Comparison of ENCODE assay signal across 29 mouse cellular contexts in genomic region chr4:39368159-39368558, GRCm38 (mm10).
DNase-seq lines count a peak whose midpoint lies in the region; ATAC-seq and TF ChIP-seq lines count a peak whose summit lies in the region.
"Had no signal": no experiment of that assay in that cellular context is flagged by ENCODE, and none has a peak within 500 bp of the region (broad histone marks: within the 10 kb centered on the region; RNA-seq: fewer than 3 reads in every experiment).

No protein-coding gene starts in this region.

- H3K27me3 ChIP-seq in forebrain, postnatal 0 days (ENCODE audit: insufficient read depth, low read length): no peaks in the 10 kb centered on the region
- no peaks in the 10 kb centered on the region for H3K27me3 ChIP-seq in forebrain, embryonic 15.5 days
- no peaks in the 10 kb centered on the region for H3K27me3 ChIP-seq in stomach, postnatal 0 days (ENCODE audit: control insufficient read depth, insufficient read depth, low read length)
- H3K27me3 ChIP-seq: embryonic facial prominence, embryonic 13.5 days; heart, embryonic 13.5 days; intestine, embryonic 15.5 days; liver, embryonic 12.5 days; neural tube, embryonic 13.5 days had no signal

- TF ChIP-seq CTCF in forebrain, postnatal 0 days (IDR thresholded peaks at IDR 0.05; ENCODE audit: low read depth): peak; percentile 54
- TF ChIP-seq CTCF in layer of hippocampus, adult 2 months (conservative IDR thresholded peaks at IDR 0.05): peak; percentile 73
- peak; percentile 19; the same call in 1 of the 2 replicates for TF ChIP-seq CTCF in brain, embryonic 14.5 days (IDR thresholded peaks at IDR 0.05; ENCODE audit: borderline replicate concordance, extremely low read depth, insufficient read depth, insufficient read length)
- TF ChIP-seq CTCF in stomach, postnatal 0 days (IDR thresholded peaks at IDR 0.05; ENCODE audit: low read depth): peak; percentile 29; the same call in 1 of the 2 replicates

- no peaks in the 10 kb centered on the region for H3K9me3 ChIP-seq in forebrain, postnatal 0 days (ENCODE audit: low read length)
- no peaks in the 10 kb centered on the region for H3K9me3 ChIP-seq in forebrain, embryonic 15.5 days
- H3K9me3 ChIP-seq in stomach, postnatal 0 days (ENCODE audit: control insufficient read depth, low read length): no peaks in the 10 kb centered on the region
- H3K9me3 ChIP-seq: embryonic facial prominence, embryonic 13.5 days; heart, embryonic 13.5 days; hindbrain, embryonic 10.5 days; intestine, embryonic 15.5 days; liver, embryonic 12.5 days; neural tube, embryonic 13.5 days had no signal

- no peaks in the 10 kb centered on the region for H3K4me1 ChIP-seq in forebrain, postnatal 0 days (ENCODE audit: insufficient read depth)
- no peaks in the 10 kb centered on the region for H3K4me1 ChIP-seq in forebrain, embryonic 15.5 days
- H3K4me1 ChIP-seq in stomach, postnatal 0 days (replicated peaks; ENCODE audit: control insufficient read depth, insufficient read depth): no peaks in the 10 kb centered on the region
- H3K4me1 ChIP-seq: embryonic facial prominence, embryonic 13.5 days; heart, embryonic 13.5 days; hindbrain, embryonic 10.5 days; intestine, embryonic 15.5 days; liver, embryonic 12.5 days; neural tube, embryonic 13.5 days had no signal

- TF ChIP-seq POLR2A in brain, embryonic 14.5 days (IDR thresholded peaks at IDR 0.05; ENCODE audit: borderline replicate concordance, extremely low read depth, insufficient read depth, insufficient read length, poor library complexity, severe bottlenecking): no peak

- no peak overlapping the region for H3K4me2 ChIP-seq in forebrain, postnatal 0 days (ENCODE audit: low read depth)
- no peak overlapping the region for H3K4me2 ChIP-seq in forebrain, embryonic 15.5 days (replicated peaks)
- no peak overlapping the region for H3K4me2 ChIP-seq in stomach, postnatal 0 days (replicated peaks; ENCODE audit: low read depth)
- H3K4me2 ChIP-seq: embryonic facial prominence, embryonic 13.5 days; heart, embryonic 13.5 days; intestine, embryonic 15.5 days; liver, embryonic 12.5 days; neural tube, embryonic 13.5 days had no signal

- H3K27ac ChIP-seq in forebrain, postnatal 0 days (ENCODE audit: low read depth, low read length): no peak overlapping the region
- no peak overlapping the region for H3K27ac ChIP-seq in forebrain, embryonic 15.5 days (replicated peaks)
- no peak overlapping the region for H3K27ac ChIP-seq in layer of hippocampus, adult 2 months
- no peak overlapping the region for H3K27ac ChIP-seq in stomach, postnatal 0 days (replicated peaks)
- H3K27ac ChIP-seq: embryonic facial prominence, embryonic 13.5 days; gastrocnemius, adult 2 months; heart, adult 2 months; heart, embryonic 13.5 days; hindbrain, embryonic 10.5 days; intestine, embryonic 15.5 days; liver, embryonic 12.5 days; macrophage; neural tube, embryonic 13.5 days had no signal

- no peak overlapping the region for H3K9ac ChIP-seq in forebrain, postnatal 0 days
- no peak overlapping the region for H3K9ac ChIP-seq in forebrain, embryonic 15.5 days (replicated peaks)
- H3K9ac ChIP-seq in stomach, postnatal 0 days (ENCODE audit: low read length): no peak overlapping the region
- H3K9ac ChIP-seq: embryonic facial prominence, embryonic 13.5 days; heart, embryonic 13.5 days; intestine, embryonic 15.5 days; liver, embryonic 12.5 days; liver, postnatal 0 days; neural tube, embryonic 13.5 days had no signal

- DNase-seq in forebrain, postnatal 0 days: peak; percentile 39
- peak in 1 of 2 experiments; percentile 9 for DNase-seq in layer of hippocampus, adult 2 months (ENCODE audit: low spot score in 2 of 2)
- no peak for DNase-seq in layer of hippocampus, adult 11-12 months (ENCODE audit: low spot score)
- peak; percentile 56 for DNase-seq in brain, embryonic 14.5 days (ENCODE audit: low read depth)
- DNase-seq in stomach, postnatal 0 days (ENCODE audit: low spot score): no peak
- DNase-seq: adrenal gland, postnatal 25 days; cerebellum, adult 9-10 months; gastrocnemius, adult 2 months; gastrocnemius, postnatal 36 days; heart, adult 2 months; heart, postnatal 14 days; kidney, postnatal 25 days; left cerebral cortex, postnatal 4 days; liver, postnatal 0 days; lung, postnatal 10 days; thymus, postnatal 4 days had no signal

- H3K36me3 ChIP-seq in forebrain, postnatal 0 days (ENCODE audit: insufficient read depth): no peaks in the 10 kb centered on the region
- H3K36me3 ChIP-seq in forebrain, embryonic 15.5 days: no peaks in the 10 kb centered on the region
- no peaks in the 10 kb centered on the region for H3K36me3 ChIP-seq in stomach, postnatal 0 days (ENCODE audit: control insufficient read depth, insufficient read depth, low read length)
- H3K36me3 ChIP-seq: embryonic facial prominence, embryonic 13.5 days; heart, embryonic 13.5 days; hindbrain, embryonic 10.5 days; intestine, embryonic 15.5 days; liver, embryonic 12.5 days; neural tube, embryonic 13.5 days had no signal

- H3K4me3 ChIP-seq in forebrain, postnatal 0 days (ENCODE audit: low read depth, low read length): no peak overlapping the region
- no peak overlapping the region for H3K4me3 ChIP-seq in forebrain, embryonic 15.5 days
- no peak overlapping the region for H3K4me3 ChIP-seq in layer of hippocampus, adult 2 months
- H3K4me3 ChIP-seq in stomach, postnatal 0 days (ENCODE audit: low read depth, low read length): no peak overlapping the region
- H3K4me3 ChIP-seq: embryonic facial prominence, embryonic 13.5 days; gastrocnemius, adult 2 months; heart, adult 2 months; heart, embryonic 13.5 days; hindbrain, embryonic 10.5 days; intestine, embryonic 15.5 days; liver, embryonic 12.5 days; myocyte; neural tube, embryonic 13.5 days had no signal

- no peak for TF ChIP-seq EP300 in stomach, postnatal 0 days (optimal IDR thresholded peaks at IDR 0.05)

- peak; percentile 70 for ATAC-seq in forebrain, postnatal 0 days
- ATAC-seq in forebrain, embryonic 15.5 days (replicated peaks): no peak
- no peak for ATAC-seq in stomach, postnatal 0 days (ENCODE audit: low FRiP score, low TSS enrichment)
- no peak for ATAC-seq in granulocyte monocyte progenitor cell, adult 5-6 weeks (replicated peaks; ENCODE audit: poor library complexity, severe bottlenecking)
- ATAC-seq: CD4-positive, CD25-positive, alpha-beta regulatory T cell, adult 4 months; hindbrain, embryonic 16.5 days; intestine, embryonic 15.5 days; liver, embryonic 12.5 days; liver, postnatal 0 days; midbrain, embryonic 16.5 days had no signal

- 64% methylated on average over 3 of the region's 3 CpGs for WGBS in forebrain, postnatal 0 days
- 74% methylated on average over 3 of the region's 3 CpGs for WGBS in forebrain, embryonic 15.5 days
- 50% methylated on average over 3 of the region's 3 CpGs for WGBS in stomach, postnatal 0 days

Comparison
In these comparisons a context has a peak if more than half of its experiments do, and no peak if none do; other contexts are left out.
1. DNase-seq: peak in forebrain, postnatal 0 days (single experiment) and brain, embryonic 14.5 days (single experiment); none in layer of hippocampus, adult 11-12 months (single experiment) and stomach, postnatal 0 days (single experiment).
2. CTCF ChIP-seq: peak in every context shown above with its lines; median percentile 73 in layer of hippocampus, adult 2 months; 54 in forebrain, postnatal 0 days; 29 in stomach, postnatal 0 days; 19 in brain, embryonic 14.5 days.